Mouse (Mus musculus) c-Kit-negative CD71-positive TER-119-positive erythroid progenitor cells, embryonic 14.5 days (primary cell): ENCODE results near the gene Mllt3.

Experiments used
- DNase-seq: peaks from one replicate; pipeline ENCODE4 v3.0.0-alpha.2; 2013; ENCODE audit warnings: low read depth, low spot score

The Mllt3 gene

GRCm38 (mm10) chr4:88033216-88033653 lies at the start of gene Mllt3:
Gene Mllt3 (minus strand): TSS chr4:88033364.
- DNase-seq = peak; percentile 79

GRCm38 (mm10) chr4:88082381-88082780 lies 49.2 kb upstream of the Mllt3 start:
- DNase-seq = no peak

GRCm38 (mm10) chr4:88081885-88082284 lies 48.7 kb upstream of the Mllt3 start:
- no peak for DNase-seq

GRCm38 (mm10) chr4:88081417-88081816 lies 48.3 kb upstream of the Mllt3 start:
- no peak for DNase-seq

GRCm38 (mm10) chr4:88078983-88079382 lies 45.8 kb upstream of the Mllt3 start:
- no peak for DNase-seq

GRCm38 (mm10) chr4:88075388-88075787 lies 42.2 kb upstream of the Mllt3 start:
- no peak for DNase-seq

GRCm38 (mm10) chr4:88046280-88046679 lies 13.1 kb upstream of the Mllt3 start:
- DNase-seq = no peak

GRCm38 (mm10) chr4:88045151-88045550 lies 12.0 kb upstream of the Mllt3 start:
- DNase-seq = no peak

- DNase-seq = no peak
These were observed 2.2 kb upstream of the Mllt3 start for GRCm38 (mm10) chr4:88035361-88035760.

- no peak for DNase-seq
These were observed 1.4 kb upstream of the Mllt3 start for GRCm38 (mm10) chr4:88034387-88035157.

GRCm38 (mm10) chr4:88033729-88034386 lies 694 bp upstream of the Mllt3 start:
- DNase-seq = no peak

- DNase-seq = no peak
These were observed 739 bp downstream of the Mllt3 start for GRCm38 (mm10) chr4:88032151-88033098.

- no peak for DNase-seq
These were observed 1.7 kb downstream of the Mllt3 start for GRCm38 (mm10) chr4:88031211-88032150.

- DNase-seq = no peak
These were observed 9.6 kb downstream of the Mllt3 start for GRCm38 (mm10) chr4:88023567-88023966.

- DNase-seq = no peak
These were observed 10.5 kb downstream of the Mllt3 start for GRCm38 (mm10) chr4:88022623-88023022.

GRCm38 (mm10) chr4:88020421-88020820 lies 12.7 kb downstream of the Mllt3 start:
- DNase-seq = no peak

GRCm38 (mm10) chr4:88019645-88020044 lies 13.5 kb downstream of the Mllt3 start:
- DNase-seq = no peak

GRCm38 (mm10) chr4:88017452-88018350 lies 15.5 kb downstream of the Mllt3 start:
- no peak for DNase-seq

GRCm38 (mm10) chr4:88015765-88016164 lies 17.4 kb downstream of the Mllt3 start:
- no peak for DNase-seq

- no peak for DNase-seq
These were observed 17.9 kb downstream of the Mllt3 start for GRCm38 (mm10) chr4:88015261-88015660.
